Mouse (Mus musculus): ENCODE measurements at regions not wholly inside any gene's neighbourhood (a gene's known extent, or its start where the extent isn't known, plus 50 kb on each side); places are given as distances from the start of the nearest gene placed in this dataset.
A peak's percentile ranks its signal among the peaks of the same experiment; 100 is the strongest.

- DNase-seq (ENCODE audit: low read depth) = no peak
These were observed 63.0 kb downstream of the Kbtbd8 start for GRCm38 (mm10) chr6:95179993-95180392.

GRCm38 (mm10) chr6:95182238-95182637 lies 65.2 kb downstream of the Kbtbd8 start:
- no peak for DNase-seq (ENCODE audit: low read depth)

- no peak for DNase-seq (ENCODE audit: low read depth)
These were observed 68.3 kb downstream of the Kbtbd8 start for GRCm38 (mm10) chr6:95185074-95185931.

- DNase-seq (ENCODE audit: low read depth) = no peak
These were observed 79.6 kb downstream of the Kbtbd8 start for GRCm38 (mm10) chr6:95196631-95197030.

GRCm38 (mm10) chr6:95198611-95199010 lies 81.6 kb downstream of the Kbtbd8 start:
- DNase-seq (ENCODE audit: low read depth) = no peak

- DNase-seq (ENCODE audit: low read depth) = no peak
These were observed 85.3 kb downstream of the Kbtbd8 start for GRCm38 (mm10) chr6:95202291-95202790.

- DNase-seq (ENCODE audit: low read depth) = no peak
These were observed 85.9 kb downstream of the Kbtbd8 start for GRCm38 (mm10) chr6:95202978-95203377.

GRCm38 (mm10) chr6:95204231-95204630 lies 87.2 kb downstream of the Kbtbd8 start:
- DNase-seq (ENCODE audit: low read depth) = no peak

- no peak for DNase-seq (ENCODE audit: low read depth)
These were observed 90.0 kb downstream of the Kbtbd8 start for GRCm38 (mm10) chr6:95207063-95207462.

- no peak for DNase-seq (ENCODE audit: low read depth)
These were observed 100.4 kb downstream of the Kbtbd8 start for GRCm38 (mm10) chr6:95217431-95217830.

- no peak for DNase-seq (ENCODE audit: low read depth)
These were observed 101.8 kb downstream of the Kbtbd8 start for GRCm38 (mm10) chr6:95218830-95219229.

GRCm38 (mm10) chr6:95223537-95223936 lies 98.4 kb upstream of the Gm10234 start:
- peak; percentile 6 for DNase-seq (ENCODE audit: low read depth)

- no peak for DNase-seq (ENCODE audit: low read depth)
These were observed 92.0 kb upstream of the Gm10234 start for GRCm38 (mm10) chr6:95229885-95230284.

GRCm38 (mm10) chr6:95234712-95235111 lies 87.2 kb upstream of the Gm10234 start:
- DNase-seq (ENCODE audit: low read depth) = no peak

- DNase-seq (ENCODE audit: low read depth) = no peak
These were observed 78.3 kb upstream of the Gm10234 start for GRCm38 (mm10) chr6:95243657-95244056.

- DNase-seq (ENCODE audit: low read depth) = no peak
These were observed 77.0 kb upstream of the Gm10234 start for GRCm38 (mm10) chr6:95244911-95245310.

- DNase-seq (ENCODE audit: low read depth) = no peak
These were observed 65.6 kb upstream of the Gm10234 start for GRCm38 (mm10) chr6:95256303-95256702.

- no peak for DNase-seq (ENCODE audit: low read depth)
These were observed 60.9 kb upstream of the Gm10234 start for GRCm38 (mm10) chr6:95261001-95261400.

- DNase-seq (ENCODE audit: low read depth) = no peak
These were observed 57.7 kb upstream of the Gm10234 start for GRCm38 (mm10) chr6:95264011-95264869.

GRCm38 (mm10) chr6:95269524-95269923 lies 52.4 kb upstream of the Gm10234 start:
- DNase-seq (ENCODE audit: low read depth) = no peak

Data from gonadal fat pad, adult 2 months (tissue).